11 mouse cellular contexts compared by ENCODE assay signal in the genomic region with DNA sequence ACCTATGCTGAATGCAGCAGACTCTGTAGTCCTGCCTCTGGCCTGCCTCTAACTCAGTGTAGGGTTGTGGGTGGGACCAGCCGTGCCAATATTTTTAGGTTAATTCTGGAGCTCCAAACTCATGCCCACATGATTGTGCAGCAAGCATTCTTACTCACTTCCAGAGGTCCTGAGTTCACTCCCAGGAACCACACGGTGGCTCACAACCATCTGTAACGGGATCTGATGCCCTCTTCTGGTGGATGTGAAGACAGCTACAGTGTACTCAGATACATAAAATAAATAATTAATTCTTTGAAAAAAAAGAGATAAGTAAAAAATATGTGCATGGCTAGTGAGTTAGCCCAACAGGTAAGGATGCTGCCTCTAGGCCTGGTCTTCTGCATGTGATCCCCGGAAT. TPM values are rescaled to one million over a fixed set of nuclear protein-coding genes. Genes with fewer than 3 reads are reported as not detected.
DNase-seq lines count a peak whose midpoint lies in the region; ATAC-seq lines count a peak whose summit lies in the region.
"Had no signal": no experiment of that assay in that cellular context is flagged by ENCODE, and none has a peak within 500 bp of the region (broad histone marks: within the 10 kb centered on the region; RNA-seq: fewer than 3 reads in every experiment).

No protein-coding gene starts in this region.

- H3K9me3 ChIP-seq in forebrain, embryonic 10.5 days: no peaks in the 10 kb centered on the region
- no peaks in the 10 kb centered on the region for H3K9me3 ChIP-seq in forebrain, embryonic 16.5 days (ENCODE audit: control insufficient read depth, low read length)
- no peaks in the 10 kb centered on the region for H3K9me3 ChIP-seq in midbrain, embryonic 10.5 days (replicated peaks)
- H3K9me3 ChIP-seq in midbrain, embryonic 11.5 days (ENCODE audit: control insufficient read depth, low read length): no peaks in the 10 kb centered on the region
- H3K9me3 ChIP-seq in forebrain, embryonic 12.5 days: no peaks in the 10 kb centered on the region
- H3K9me3 ChIP-seq: neural tube, embryonic 12.5 days had no signal

- no peak for ATAC-seq in forebrain, embryonic 16.5 days
- no peak for ATAC-seq in midbrain, embryonic 11.5 days (ENCODE audit: low FRiP score)
- ATAC-seq in forebrain, embryonic 12.5 days (ENCODE audit: low FRiP score): no peak

- no peak overlapping the region for H3K4me3 ChIP-seq in forebrain, embryonic 10.5 days
- no peak overlapping the region for H3K4me3 ChIP-seq in forebrain, embryonic 16.5 days (replicated peaks; ENCODE audit: low read length)
- H3K4me3 ChIP-seq in midbrain, embryonic 10.5 days: no peak overlapping the region
- no peak overlapping the region for H3K4me3 ChIP-seq in midbrain, embryonic 11.5 days (ENCODE audit: low read depth, low read length)
- no peak overlapping the region for H3K4me3 ChIP-seq in forebrain, embryonic 12.5 days (replicated peaks)
- H3K4me3 ChIP-seq: neural tube, embryonic 12.5 days had no signal

- no peak overlapping the region for H3K27ac ChIP-seq in forebrain, embryonic 10.5 days
- H3K27ac ChIP-seq in forebrain, embryonic 16.5 days (ENCODE audit: low read length): no peak overlapping the region
- H3K27ac ChIP-seq in midbrain, embryonic 10.5 days (replicated peaks): no peak overlapping the region
- no peak overlapping the region for H3K27ac ChIP-seq in midbrain, embryonic 11.5 days (ENCODE audit: low read depth, low read length)
- H3K27ac ChIP-seq in forebrain, embryonic 12.5 days: no peak overlapping the region
- H3K27ac ChIP-seq: neural tube, embryonic 12.5 days had no signal

- 43% methylated on average over 4 of the region's 4 CpGs for WGBS in forebrain, embryonic 10.5 days
- 45% methylated on average over 4 of the region's 4 CpGs for WGBS in forebrain, embryonic 16.5 days
- 44% methylated on average over 4 of the region's 4 CpGs for WGBS in midbrain, embryonic 10.5 days
- 44% methylated on average over 4 of the region's 4 CpGs for WGBS in midbrain, embryonic 11.5 days
- WGBS in forebrain, embryonic 12.5 days: 45% methylated on average over 4 of the region's 4 CpGs

- H3K27me3 ChIP-seq in forebrain, embryonic 10.5 days (ENCODE audit: poor library complexity, severe bottlenecking): no peaks in the 10 kb centered on the region
- H3K27me3 ChIP-seq in forebrain, embryonic 16.5 days (replicated peaks; ENCODE audit: control insufficient read depth, insufficient read depth, low read length): no peaks in the 10 kb centered on the region
- no peaks in the 10 kb centered on the region for H3K27me3 ChIP-seq in midbrain, embryonic 10.5 days (ENCODE audit: low read depth, poor library complexity, severe bottlenecking)
- H3K27me3 ChIP-seq in midbrain, embryonic 11.5 days (ENCODE audit: control insufficient read depth, insufficient read depth, low read length): no peaks in the 10 kb centered on the region
- no peaks in the 10 kb centered on the region for H3K27me3 ChIP-seq in forebrain, embryonic 12.5 days
- H3K27me3 ChIP-seq: neural tube, embryonic 12.5 days had no signal

- DNase-seq in forebrain, embryonic 10.5 days (ENCODE audit: extremely low spot score, low spot score): peak; percentile 27
- peak; percentile 24 for DNase-seq in midbrain, embryonic 10.5 days (ENCODE audit: low spot score)
- DNase-seq in midbrain, embryonic 11.5 days (ENCODE audit: low spot score, missing footprints): no peak
- peak; percentile 84 for DNase-seq in cerebellum, adult 9-10 months
- peak; percentile 66 for DNase-seq in retina, embryonic 14.5 days (ENCODE audit: low spot score)
- DNase-seq in right cerebral cortex, postnatal 25 days: no peak
- DNase-seq: left cerebral cortex, postnatal 4 days had no signal

- H3K9ac ChIP-seq in forebrain, embryonic 16.5 days (replicated peaks; ENCODE audit: low read depth, low read length): no peak overlapping the region
- H3K9ac ChIP-seq in midbrain, embryonic 11.5 days (ENCODE audit: low read length): no peak overlapping the region
- H3K9ac ChIP-seq in forebrain, embryonic 12.5 days: no peak overlapping the region
- H3K9ac ChIP-seq: neural tube, embryonic 12.5 days had no signal

- peaks cover 26% of the 10 kb centered on the region for H3K4me1 ChIP-seq in forebrain, embryonic 10.5 days
- H3K4me1 ChIP-seq in forebrain, embryonic 16.5 days (replicated peaks; ENCODE audit: control insufficient read depth, insufficient read depth, low read length): peaks cover 6% of the 10 kb centered on the region
- H3K4me1 ChIP-seq in midbrain, embryonic 10.5 days: peaks cover 20% of the 10 kb centered on the region
- peaks cover 3% of the 10 kb centered on the region for H3K4me1 ChIP-seq in midbrain, embryonic 11.5 days (ENCODE audit: control insufficient read depth, insufficient read depth, low read length)
- H3K4me1 ChIP-seq in forebrain, embryonic 12.5 days: peaks cover 4% of the 10 kb centered on the region

- no peaks in the 10 kb centered on the region for H3K36me3 ChIP-seq in forebrain, embryonic 10.5 days (replicated peaks)
- H3K36me3 ChIP-seq in forebrain, embryonic 16.5 days (ENCODE audit: control insufficient read depth, insufficient read depth): no peaks in the 10 kb centered on the region
- no peaks in the 10 kb centered on the region for H3K36me3 ChIP-seq in midbrain, embryonic 10.5 days
- no peaks in the 10 kb centered on the region for H3K36me3 ChIP-seq in midbrain, embryonic 11.5 days (ENCODE audit: control insufficient read depth, insufficient read depth, low read length)
- no peaks in the 10 kb centered on the region for H3K36me3 ChIP-seq in forebrain, embryonic 12.5 days (replicated peaks)
- H3K36me3 ChIP-seq: neural tube, embryonic 12.5 days had no signal

- H3K4me2 ChIP-seq in forebrain, embryonic 16.5 days (ENCODE audit: low read length): no peak overlapping the region
- H3K4me2 ChIP-seq in midbrain, embryonic 11.5 days: no peak overlapping the region
- H3K4me2 ChIP-seq in forebrain, embryonic 12.5 days: no peak overlapping the region
- H3K4me2 ChIP-seq: neural tube, embryonic 12.5 days had no signal

RNA-seq across cellular contexts. Expression of a gene that starts 2.8 kb away (rescaled TPM):
- polyA plus RNA-seq in forebrain, embryonic 10.5 days (2016; fragmentation: Nextera tagmentation; extraction: Ambion mirVana): not detected in 2 replicates
- polyA plus RNA-seq in forebrain, embryonic 16.5 days (2015; fragmentation: Nextera tagmentation; extraction: Ambion mirVana): not detected in 2 replicates
- polyA plus RNA-seq in midbrain, embryonic 10.5 days (2016; fragmentation: Nextera tagmentation; extraction: Ambion mirVana): not detected in 2 replicates
- not detected in 2 replicates for polyA plus RNA-seq in midbrain, embryonic 11.5 days (2014; fragmentation: Nextera tagmentation; extraction: Ambion mirVana)
- not detected in 2 replicates for polyA plus RNA-seq in forebrain, embryonic 12.5 days (2016; fragmentation: Nextera tagmentation; extraction: Ambion mirVana)
- polyA plus RNA-seq: frontal cortex, adult 2 months; neural tube, embryonic 12.5 days had no signal

RNA-seq across cellular contexts. Expression of a gene that starts 4.1 kb away (rescaled TPM):
- polyA plus RNA-seq in forebrain, embryonic 10.5 days (2016; fragmentation: Nextera tagmentation; extraction: Ambion mirVana): 90.7 and 93.9 TPM in 2 replicates
- 133 and 156 TPM in 2 replicates for polyA plus RNA-seq in forebrain, embryonic 16.5 days (2015; fragmentation: Nextera tagmentation; extraction: Ambion mirVana)
- polyA plus RNA-seq in midbrain, embryonic 10.5 days (2016; fragmentation: Nextera tagmentation; extraction: Ambion mirVana): 91.2 and 108 TPM in 2 replicates
- polyA plus RNA-seq in midbrain, embryonic 11.5 days (2014; fragmentation: Nextera tagmentation; extraction: Ambion mirVana): 65.9 and 66.4 TPM in 2 replicates
- polyA plus RNA-seq in forebrain, embryonic 12.5 days (2016; fragmentation: Nextera tagmentation; extraction: Ambion mirVana): 102 and 110 TPM in 2 replicates

RNA-seq across cellular contexts. Expression of a gene that starts 5.1 kb away (rescaled TPM):
- polyA plus RNA-seq in forebrain, embryonic 10.5 days (2016; fragmentation: Nextera tagmentation; extraction: Ambion mirVana): 6.3 and 7.2 TPM in 2 replicates
- polyA plus RNA-seq in forebrain, embryonic 16.5 days (2015; fragmentation: Nextera tagmentation; extraction: Ambion mirVana): 4.4 and 4.5 TPM in 2 replicates
- polyA plus RNA-seq in midbrain, embryonic 10.5 days (2016; fragmentation: Nextera tagmentation; extraction: Ambion mirVana): 5.2 and 5.6 TPM in 2 replicates
- 3.6 TPM in 2 replicates for polyA plus RNA-seq in midbrain, embryonic 11.5 days (2014; fragmentation: Nextera tagmentation; extraction: Ambion mirVana)
- polyA plus RNA-seq in forebrain, embryonic 12.5 days (2016; fragmentation: Nextera tagmentation; extraction: Ambion mirVana): 4.7 and 5.4 TPM in 2 replicates

RNA-seq across cellular contexts. Expression of a gene that starts 26.6 kb away (rescaled TPM):
- polyA plus RNA-seq in forebrain, embryonic 10.5 days (2016; fragmentation: Nextera tagmentation; extraction: Ambion mirVana): 0.31 TPM in 1 of 2 replicates, not detected in the other
- 212 and 217 TPM in 2 replicates for polyA plus RNA-seq in forebrain, embryonic 16.5 days (2015; fragmentation: Nextera tagmentation; extraction: Ambion mirVana)
- 0.16 TPM in 1 of 2 replicates, not detected in the other for polyA plus RNA-seq in midbrain, embryonic 10.5 days (2016; fragmentation: Nextera tagmentation; extraction: Ambion mirVana)
- polyA plus RNA-seq in midbrain, embryonic 11.5 days (2014; fragmentation: Nextera tagmentation; extraction: Ambion mirVana): 0.26 TPM in 1 of 2 replicates, not detected in the other
- polyA plus RNA-seq in forebrain, embryonic 12.5 days (2016; fragmentation: Nextera tagmentation; extraction: Ambion mirVana): 0.69 and 1.3 TPM in 2 replicates

RNA-seq across cellular contexts. Expression of a gene that starts 35.6 kb away (rescaled TPM):
- 12.4 and 15.5 TPM in 2 replicates for polyA plus RNA-seq in forebrain, embryonic 10.5 days (2016; fragmentation: Nextera tagmentation; extraction: Ambion mirVana)
- 89.2 and 108 TPM in 2 replicates for polyA plus RNA-seq in forebrain, embryonic 16.5 days (2015; fragmentation: Nextera tagmentation; extraction: Ambion mirVana)
- polyA plus RNA-seq in midbrain, embryonic 10.5 days (2016; fragmentation: Nextera tagmentation; extraction: Ambion mirVana): 17.4 and 26.4 TPM in 2 replicates
- 21.9 and 23.2 TPM in 2 replicates for polyA plus RNA-seq in midbrain, embryonic 11.5 days (2014; fragmentation: Nextera tagmentation; extraction: Ambion mirVana)
- 34.5 and 39.1 TPM in 2 replicates for polyA plus RNA-seq in forebrain, embryonic 12.5 days (2016; fragmentation: Nextera tagmentation; extraction: Ambion mirVana)

Comparison
In these comparisons a context has a peak if more than half of its experiments do, and no peak if none do; other contexts are left out.
1. DNase-seq: peak in forebrain, embryonic 10.5 days (single experiment), midbrain, embryonic 10.5 days (single experiment), cerebellum, adult 9-10 months (single experiment) and retina, embryonic 14.5 days (single experiment); none in midbrain, embryonic 11.5 days (single experiment) and right cerebral cortex, postnatal 25 days (single experiment).